ENCODE assay signal across 8 mouse cellular contexts in the genomic region with DNA sequence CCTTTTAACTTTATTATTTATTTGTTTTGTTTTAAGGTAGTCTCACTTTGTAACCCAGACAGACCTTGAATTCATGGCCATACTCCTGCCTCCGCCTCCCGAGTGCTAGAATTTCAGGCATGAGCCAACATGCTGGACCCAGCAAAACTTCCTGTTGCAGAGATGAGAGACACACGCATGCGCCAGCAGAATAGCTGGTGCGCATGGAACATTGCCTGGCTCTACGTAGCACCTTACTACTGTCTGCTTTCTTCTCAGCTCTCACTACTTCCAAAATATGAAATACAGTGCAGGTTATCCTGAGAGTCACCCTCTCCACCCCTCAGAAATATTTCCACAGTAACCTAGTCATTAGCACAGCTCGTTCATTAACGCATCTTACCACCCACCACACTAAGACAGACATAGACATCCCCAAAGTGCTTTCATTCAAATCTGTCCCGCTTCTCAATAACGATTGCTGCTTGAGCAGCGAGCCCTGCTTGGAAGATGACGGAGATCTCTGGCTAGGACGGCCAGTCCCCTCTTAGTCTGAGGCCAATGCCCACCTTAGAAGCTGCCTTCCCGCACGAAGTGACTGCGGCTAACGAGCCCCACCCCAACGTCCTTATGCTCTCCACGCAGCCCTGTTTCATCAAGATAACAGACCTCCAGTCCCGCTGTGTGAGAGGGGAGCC.
A peak's percentile ranks its signal among the peaks of the same experiment; 100 is the strongest.
DNase-seq lines count a peak whose midpoint lies in the region; ATAC-seq and TF ChIP-seq lines count a peak whose summit lies in the region.

No protein-coding gene starts in this region.

- peak overlapping the region; percentile 74 for H3K27ac ChIP-seq in heart, embryonic 15.5 days
- peak overlapping the region; percentile 96 for H3K27ac ChIP-seq in lung, embryonic 14.5 days (ENCODE audit: low read depth)

- WGBS in heart, embryonic 15.5 days, result 27% methylated on average over 20 of the region's 20 CpGs
- WGBS in lung, embryonic 14.5 days, result 22% methylated on average over 20 of the region's 20 CpGs

- intact Hi-C loops in gastrocnemius, postnatal 36 days (cut with DNase I), result no loop called here

- H3K4me3 ChIP-seq in heart, embryonic 15.5 days, result peak overlapping the region; percentile 62
- peak overlapping the region; percentile 55 for H3K4me3 ChIP-seq in lung, embryonic 14.5 days (ENCODE audit: low read depth, low read length)

- ATAC-seq in heart, embryonic 15.5 days (replicated peaks; ENCODE audit: insufficient number of reproducible peaks, insufficient read depth, low FRiP score, low read depth), result peak; percentile 28; the same call in 1 of the 2 replicates
- peak; percentile 16; the same call in 1 of the 2 replicates for ATAC-seq in lung, embryonic 14.5 days (ENCODE audit: insufficient read depth)

- peak overlapping the region; percentile 74 for H3K9ac ChIP-seq in heart, embryonic 15.5 days
- peak overlapping the region; percentile 71 for H3K9ac ChIP-seq in lung, embryonic 14.5 days

- no peaks in the 10 kb centered on the region for H3K36me3 ChIP-seq in heart, embryonic 15.5 days
- no peaks in the 10 kb centered on the region for H3K36me3 ChIP-seq in lung, embryonic 14.5 days (ENCODE audit: insufficient read depth)

- DNase-seq in thymus, postnatal 4 days, result peak; percentile 38
- no peak for DNase-seq in thymus, adult 18-20 months
- DNase-seq in cerebellum, postnatal 10 days, result peak; percentile 62 to 70
- DNase-seq in kidney, postnatal 10 days, result peak; percentile 43
- peak; percentile 59 for DNase-seq in lung, embryonic 14.5 days
- peak; percentile 24 for DNase-seq in skeletal muscle tissue, adult 2 months (ENCODE audit: low read depth, low spot score)
- no peak for DNase-seq in gastrocnemius, postnatal 36 days

- 0 out of 2 replicates have a peak, but pooled peaks cover 3% of the 10 kb centered on the region for H3K4me1 ChIP-seq in heart, embryonic 15.5 days (replicated peaks)
- 0 out of 2 replicates have a peak, but pooled peaks cover 4% of the 10 kb centered on the region for H3K4me1 ChIP-seq in lung, embryonic 14.5 days (ENCODE audit: insufficient read depth)

- TF ChIP-seq CTCF in lung, embryonic 14.5 days (IDR thresholded peaks at IDR 0.05; ENCODE audit: low read depth), result no peak

- no peaks in the 10 kb centered on the region for H3K27me3 ChIP-seq in heart, embryonic 15.5 days
- no peaks in the 10 kb centered on the region for H3K27me3 ChIP-seq in lung, embryonic 14.5 days (ENCODE audit: insufficient read depth, low read length)

- H3K9me3 ChIP-seq in heart, embryonic 15.5 days (replicated peaks), result no peaks in the 10 kb centered on the region
- H3K9me3 ChIP-seq in lung, embryonic 14.5 days (ENCODE audit: low read depth, low read length), result no peaks in the 10 kb centered on the region

- peak overlapping the region; percentile 83 for H3K4me2 ChIP-seq in heart, embryonic 15.5 days
- peak overlapping the region; percentile 82 for H3K4me2 ChIP-seq in lung, embryonic 14.5 days

Comparison
In these comparisons a context has a peak if more than half of its experiments do, and no peak if none do; other contexts are left out.
1. DNase-seq: peak in thymus, postnatal 4 days (single experiment), cerebellum, postnatal 10 days (2 of 2), kidney, postnatal 10 days (single experiment), lung, embryonic 14.5 days (single experiment) and skeletal muscle tissue, adult 2 months (single experiment); none in thymus, adult 18-20 months (0 of 2) and gastrocnemius, postnatal 36 days (0 of 2).